Mouse (Mus musculus): ENCODE data around the gene Surf1. TPM values are rescaled to one million over a fixed set of nuclear protein-coding genes. Genes with fewer than 3 reads are reported as not detected.

Gene Surf1
- polyA plus RNA-seq (2012; rRNA removed): 28.3 and 28.7 TPM in 2 replicates

GRCm38 (mm10) chr2:26915927-26916728 lies at the start of gene Surf1, which contains the start of gene Surf2:
Surf1 (minus strand) TSS chr2:26916530.
Surf2 (plus strand) TSS chr2:26916367.

DNA sequence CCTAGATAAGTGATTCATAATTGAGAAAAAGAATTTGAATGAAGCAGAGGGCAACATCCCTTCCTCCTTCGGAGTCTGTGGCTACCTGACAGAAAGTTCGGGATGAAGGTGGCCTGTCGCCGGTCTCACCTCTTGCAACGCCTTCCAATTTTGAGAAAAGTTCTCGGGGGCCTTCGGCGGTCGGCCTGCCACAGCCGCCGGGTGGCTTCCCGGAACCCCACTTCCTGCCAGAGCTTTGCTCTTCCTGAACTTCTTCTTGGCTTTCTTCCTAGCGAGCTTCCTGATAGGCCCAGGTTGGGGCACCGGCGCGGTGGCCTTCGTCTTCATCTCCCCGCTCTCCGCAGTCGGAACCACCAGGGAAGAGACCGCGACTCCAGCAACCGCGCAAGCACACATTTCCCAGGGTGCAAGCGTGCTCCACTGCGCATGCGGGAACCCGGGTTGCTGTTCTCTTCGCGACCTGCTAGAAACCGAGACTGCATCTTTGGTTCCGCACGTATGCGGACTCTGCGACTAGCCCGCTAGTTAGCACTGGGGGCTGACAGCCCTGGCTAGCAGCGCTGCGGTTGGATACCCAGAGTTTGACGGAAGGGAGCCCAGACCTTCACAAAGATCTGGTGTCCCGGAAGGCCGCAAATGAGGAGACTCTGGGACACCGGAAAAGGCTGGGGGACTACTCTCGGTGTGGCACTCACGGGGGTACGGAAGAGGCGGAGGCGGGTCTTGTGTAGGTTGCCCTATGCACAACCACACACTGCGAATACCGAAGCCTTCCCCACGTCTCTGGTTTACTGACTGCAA lies 47.8 kb upstream of the Surf1 start, which contains the start of gene Rexo4:
Gene Rexo4 (minus strand): TSS at position 464 of the 801 bp plus-strand sequence.

DNA sequence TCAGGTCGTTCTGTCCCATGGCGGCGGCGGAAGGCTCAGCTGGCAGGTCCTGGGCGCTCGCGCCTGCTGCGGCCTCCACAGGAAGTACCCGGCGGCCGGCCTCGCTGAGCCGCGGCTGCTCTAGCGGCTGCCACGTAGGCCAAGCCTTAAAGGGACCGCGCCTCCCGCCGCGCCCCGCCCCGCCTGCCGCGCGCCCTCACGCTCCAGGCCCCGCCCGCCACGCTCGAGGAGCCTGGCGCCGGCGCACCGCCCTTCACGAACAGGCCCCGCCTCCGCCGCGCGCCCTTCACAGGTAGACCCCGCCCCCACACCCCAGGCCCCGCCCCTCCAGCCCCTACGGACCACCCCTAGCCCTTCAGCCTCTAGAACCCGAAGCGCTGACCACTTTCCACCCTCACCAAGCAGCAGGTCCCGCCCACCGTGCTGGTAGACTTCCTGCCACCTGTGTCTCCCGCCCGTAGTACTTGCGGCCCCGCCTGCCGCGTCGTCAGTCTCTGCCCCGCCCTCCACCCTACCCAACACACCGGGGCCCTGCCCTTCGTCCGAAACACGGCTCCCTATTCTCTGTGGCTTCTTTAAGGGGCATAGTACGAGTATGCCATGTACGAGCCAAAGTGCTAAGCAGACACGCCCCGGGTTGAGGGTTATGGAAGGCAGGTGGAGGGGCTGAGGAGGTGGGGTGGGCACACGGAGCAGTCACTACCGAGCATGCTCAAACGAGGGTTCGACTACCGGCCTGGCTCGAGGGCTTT lies 17.1 kb upstream of the Surf1 start, which contains the start of the genes Surf4 and Stkld1:
Gene Surf4 (minus strand): TSS at position 625 of the 752 bp plus-strand sequence.
Gene Stkld1 (plus strand): TSS at position 744 of the 752 bp plus-strand sequence.

DNA sequence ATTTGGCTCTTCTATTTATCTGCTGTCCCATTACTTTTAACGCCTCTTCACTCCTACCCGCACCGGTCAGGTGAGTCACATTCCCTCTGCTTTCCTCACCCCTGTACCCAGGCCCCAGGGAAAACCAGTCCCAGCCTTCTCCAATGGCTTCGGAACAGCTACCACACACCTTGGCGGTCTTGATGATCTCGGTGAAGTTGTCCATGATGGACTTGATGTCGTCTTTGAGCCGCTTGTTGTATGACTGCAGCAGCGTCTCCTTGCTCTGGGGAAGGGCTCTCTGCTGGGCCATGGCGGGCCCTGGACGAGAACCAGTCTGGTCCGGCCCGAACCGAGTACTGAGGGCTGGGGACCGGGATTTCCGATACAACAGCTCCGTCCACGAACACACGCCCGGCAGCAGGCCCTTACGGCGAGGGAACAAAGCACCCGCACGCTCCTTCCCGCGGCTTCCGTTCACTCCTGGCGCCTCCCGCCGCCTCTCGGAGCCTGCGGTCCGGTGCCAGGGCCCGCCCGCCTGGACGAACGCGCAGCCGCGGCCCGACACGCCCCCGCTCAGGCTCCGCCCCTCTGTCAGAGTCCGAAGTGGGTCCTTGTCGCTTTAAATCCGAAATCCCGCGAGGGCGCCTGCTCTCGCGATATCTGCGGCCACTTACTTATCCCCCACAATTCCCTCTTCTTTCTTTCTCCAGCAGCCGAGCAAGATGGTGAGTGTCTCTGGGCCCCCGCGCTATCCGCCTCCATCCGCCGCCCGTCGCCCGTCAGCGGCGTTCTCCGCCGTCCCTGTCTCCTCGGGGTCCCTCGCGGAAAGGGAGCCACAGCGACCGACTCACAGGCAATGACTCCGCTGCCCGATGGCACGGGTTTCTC lies 6.0 kb downstream of the Surf1 start, which contains the start of the genes Med22 and Rpl7a:
Gene Med22 (minus strand): TSS at position 554 of the 870 bp plus-strand sequence.
Gene Rpl7a (plus strand): TSS at position 641 of the 870 bp plus-strand sequence.

DNA sequence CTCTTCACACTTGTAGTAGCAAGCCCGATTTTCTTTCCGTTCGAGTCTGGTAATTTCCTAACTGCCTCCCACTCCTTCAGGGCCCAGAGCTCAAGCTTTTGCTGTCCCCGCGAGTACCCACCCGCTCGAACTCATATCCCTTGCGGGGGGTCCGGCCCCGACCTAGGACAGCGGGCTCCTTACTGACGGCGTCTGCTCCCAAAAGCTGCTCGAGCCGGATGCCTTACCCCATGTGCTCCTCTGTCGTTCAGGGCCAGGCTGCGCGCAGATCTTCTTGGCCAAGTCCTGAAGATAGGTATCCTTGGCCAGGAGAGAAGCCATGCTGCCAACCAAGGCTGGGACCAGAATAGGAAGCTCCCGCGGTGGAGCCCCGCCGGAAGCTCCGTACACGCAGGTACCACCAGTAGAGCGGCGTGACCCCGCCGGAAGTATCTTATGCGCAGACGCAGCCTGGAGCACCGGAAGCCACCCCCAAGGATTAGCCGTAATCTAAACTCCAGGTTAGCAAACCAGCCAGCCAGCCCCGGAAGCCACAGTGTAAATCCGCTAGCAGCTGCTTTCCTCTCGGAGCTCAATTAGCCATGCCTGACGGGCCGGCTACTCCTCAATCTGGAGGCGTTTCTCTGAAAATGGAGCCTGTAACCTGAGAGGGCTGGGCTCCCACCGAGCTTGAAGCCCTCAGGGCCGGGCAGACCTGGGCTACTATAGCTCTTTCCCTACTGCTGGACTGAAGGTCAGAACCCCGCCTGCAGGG lies 13.7 kb downstream of the Surf1 start, which contains the start of gene Surf6:
Gene Surf6 (minus strand): TSS at position 413 of the 754 bp plus-strand sequence.

DNA sequence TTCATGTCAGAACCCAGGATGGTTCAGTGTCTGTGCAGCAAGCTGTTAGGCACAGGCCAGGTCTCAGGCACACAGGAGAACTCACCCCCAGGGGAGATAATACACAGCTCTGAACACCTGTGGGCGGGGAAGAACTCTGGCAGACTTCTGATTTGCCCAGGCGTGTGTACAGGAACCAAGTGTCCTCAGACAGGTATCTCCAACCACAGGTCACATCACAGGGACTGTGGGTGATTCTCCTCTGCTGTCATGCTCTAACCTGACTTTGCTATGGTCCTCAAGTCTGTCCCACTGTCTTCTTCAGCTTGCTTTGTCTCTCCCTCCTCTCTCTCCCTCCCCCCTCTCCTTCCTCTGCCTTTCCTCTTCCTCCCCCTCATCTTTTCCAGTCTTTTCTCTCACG lies 51.5 kb downstream of the Surf1 start, which contains the start of gene Abo:
Gene Abo (minus strand): TSS at position 101 of the 400 bp plus-strand sequence.

Other genes starting within 250 kb of the Surf1 start
- not detected in 2 replicates for gene Lcn4, start 245.2 kb downstream of the Surf1 start, polyA plus RNA-seq (2012; rRNA removed)
- gene Abo, start 51.6 kb downstream of the Surf1 start, polyA plus RNA-seq (2012; rRNA removed): not detected in 2 replicates
- gene Surf6, start 13.7 kb downstream of the Surf1 start, polyA plus RNA-seq (2012; rRNA removed): 7.7 and 8.0 TPM in 2 replicates
- 12.9 and 14.0 TPM in 2 replicates for gene Med22, start 5.9 kb downstream of the Surf1 start, polyA plus RNA-seq (2012; rRNA removed)
- 985 and 1,167 TPM in 2 replicates for gene Rpl7a, start 5.8 kb downstream of the Surf1 start, polyA plus RNA-seq (2012; rRNA removed)
- 18.9 and 19.1 TPM in 2 replicates for gene Surf2, start 163 bp downstream of the Surf1 start, polyA plus RNA-seq (2012; rRNA removed)
- 82.5 and 83.9 TPM in 2 replicates for gene Surf4, start 17.4 kb upstream of the Surf1 start, polyA plus RNA-seq (2012; rRNA removed)
- gene Stkld1, start 17.5 kb upstream of the Surf1 start, polyA plus RNA-seq (2012; rRNA removed): 0.02 and 0.06 TPM in 2 replicates
- gene Rexo4, start 47.9 kb upstream of the Surf1 start, polyA plus RNA-seq (2012; rRNA removed): 16.8 and 17.9 TPM in 2 replicates
- gene Adamts13, start 56.9 kb upstream of the Surf1 start, polyA plus RNA-seq (2012; rRNA removed): 2.7 and 3.2 TPM in 2 replicates
- 24.3 and 25.3 TPM in 2 replicates for gene Cacfd1, start 93.4 kb upstream of the Surf1 start, polyA plus RNA-seq (2012; rRNA removed)
- 0.36 and 0.44 TPM in 2 replicates for gene Slc2a6, start 111.5 kb upstream of the Surf1 start, polyA plus RNA-seq (2012; rRNA removed)
- 0.02 TPM in 1 of 2 replicates, not detected in the other for gene Mymk, start 155.6 kb upstream of the Surf1 start, polyA plus RNA-seq (2012; rRNA removed)
- 1.8 and 2.7 TPM in 2 replicates for gene Adamtsl2, start 162.8 kb upstream of the Surf1 start, polyA plus RNA-seq (2012; rRNA removed)
- 0.01 TPM in 1 of 2 replicates, not detected in the other for gene Fam163b, start 226.0 kb upstream of the Surf1 start, polyA plus RNA-seq (2012; rRNA removed)
- gene Dbh, start 248.7 kb upstream of the Surf1 start, polyA plus RNA-seq (2012; rRNA removed): 0.01 TPM in 1 of 2 replicates, not detected in the other

Measured in liver, embryonic 18 days (tissue).